Mouse (Mus musculus) adrenal gland, adult 2 months (tissue): ENCODE data around the gene Ldah. TPM values are rescaled to one million over a fixed set of nuclear protein-coding genes. Genes with fewer than 3 reads are reported as not detected.
A peak's percentile ranks its signal among the peaks of the same experiment; 100 is the strongest.
"Not testable (repeated sequence)": the region's sequence is repeated elsewhere in the genome, so short reads cannot be mapped to it uniquely, and the experiment has no call there.

ENCODE experiments used
- DNase-seq: peaks from one replicate; pipeline ENCODE4 v3.0.0; 2021
- long read RNA-seq: library from polyadenylated mRNA; stranded (forward); transcript quantifications from one replicate; pipeline ENCODE4 v2.0.0, GENCODE M21; 2021
- polyA plus RNA-seq: library from polyadenylated mRNA; depleted of rRNA; stranded (reverse); fragments of >200 nt; gene quantifications from 2 replicates; pipeline ENCODE4 v1.2.3, GENCODE M21; 2012; rRNA removed
- total RNA-seq, 2 experiments: library from RNA; stranded (reverse); gene quantifications; 2 replicates each; pipeline ENCODE4 v1.2.3; 2021

Gene Ldah
- total RNA-seq (10 to 100 TPM; 53.0 to 71.8 TPM), polyA plus RNA-seq (12.0 and 19.3 TPM in 2 replicates)
- long read RNA-seq, transcript Ldah-201 (7 exons, 2,737 nt) = major isoform, 7 of 34 reads
- long read RNA-seq, partial matches to known transcripts = 0 of 34 reads
- long read RNA-seq, other reads (novel, unspliced or antisense) = 23 of 34 reads

- peak; percentile 93 for DNase-seq
Observed at GRCm38 (mm10) chr12:8207978-8208403, at the start of gene Ldah. TSS of gene Ldah (plus strand) at chr12:8208107.

GRCm38 (mm10) chr12:8167743-8168142, 40.2 kb upstream of the Ldah start:
- no peak for DNase-seq

- no peak for DNase-seq
Observed at GRCm38 (mm10) chr12:8180921-8181320, 27.0 kb upstream of the Ldah start.

DNA sequence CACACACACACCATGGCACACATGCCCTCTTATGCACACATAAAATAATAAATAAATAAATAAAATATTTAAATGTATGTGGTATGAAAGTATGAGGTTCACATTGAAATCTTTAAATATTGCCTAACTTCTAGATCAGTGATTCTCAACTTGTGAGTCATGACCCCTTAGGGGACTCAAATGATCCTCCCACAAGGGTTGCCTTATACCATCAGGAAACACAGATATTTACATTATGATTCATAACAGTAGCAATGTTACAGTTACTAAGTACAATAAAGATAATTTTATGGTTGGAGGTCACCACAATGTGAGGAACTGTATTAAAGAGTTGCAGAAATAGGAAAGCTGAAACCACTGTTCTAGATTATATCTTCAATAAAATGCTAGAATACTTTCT, 26.2 kb upstream of the Ldah start:
- DNase-seq = no peak

DNA sequence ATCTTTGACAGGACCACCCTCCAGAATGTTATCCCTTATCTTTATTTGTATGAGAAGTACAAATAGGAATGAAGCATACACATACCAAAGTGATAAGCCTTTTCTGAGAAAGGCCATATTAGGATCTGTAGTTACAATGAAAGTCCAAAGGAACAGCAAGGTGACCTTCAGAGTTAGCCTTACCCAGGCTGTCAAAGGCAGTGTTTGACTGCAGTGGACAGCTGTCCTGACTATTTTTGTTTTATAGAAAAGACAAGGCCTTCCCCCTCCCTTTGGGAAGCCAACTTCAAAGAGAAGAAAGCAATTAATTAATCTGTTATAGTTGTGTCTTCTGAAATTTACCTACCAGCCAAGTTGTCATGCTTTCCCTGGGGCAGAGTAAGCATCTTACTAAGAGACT, 23.4 kb upstream of the Ldah start:
- no peak for DNase-seq

- DNase-seq = no peak
Observed at GRCm38 (mm10) chr12:8188161-8188560, 19.7 kb upstream of the Ldah start.

- DNase-seq = not testable (repeated sequence)
Observed at GRCm38 (mm10) chr12:8188796-8189535, 18.9 kb upstream of the Ldah start.

GRCm38 (mm10) chr12:8189722-8190121, 18.2 kb upstream of the Ldah start:
- DNase-seq = no peak

DNA sequence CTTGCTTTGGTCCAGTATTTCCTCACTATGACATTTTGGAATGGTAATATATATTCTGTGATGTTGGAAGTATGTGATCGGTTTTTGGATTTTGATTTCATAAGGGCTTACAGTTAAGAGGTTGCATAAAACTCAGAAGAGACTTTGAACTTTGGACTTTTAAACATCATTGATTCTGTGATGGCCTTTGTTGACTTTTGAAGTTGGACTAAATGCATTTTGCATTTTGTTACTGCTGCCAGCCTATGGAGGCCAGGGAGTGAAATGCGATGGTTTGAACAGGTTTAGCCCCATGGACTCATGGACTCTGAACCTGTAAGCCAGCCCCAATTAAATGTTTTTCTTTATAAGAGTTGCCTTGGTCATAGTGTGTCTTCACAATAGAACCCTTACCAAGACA, 2.2 kb upstream of the Ldah start:
- no peak for DNase-seq

DNA sequence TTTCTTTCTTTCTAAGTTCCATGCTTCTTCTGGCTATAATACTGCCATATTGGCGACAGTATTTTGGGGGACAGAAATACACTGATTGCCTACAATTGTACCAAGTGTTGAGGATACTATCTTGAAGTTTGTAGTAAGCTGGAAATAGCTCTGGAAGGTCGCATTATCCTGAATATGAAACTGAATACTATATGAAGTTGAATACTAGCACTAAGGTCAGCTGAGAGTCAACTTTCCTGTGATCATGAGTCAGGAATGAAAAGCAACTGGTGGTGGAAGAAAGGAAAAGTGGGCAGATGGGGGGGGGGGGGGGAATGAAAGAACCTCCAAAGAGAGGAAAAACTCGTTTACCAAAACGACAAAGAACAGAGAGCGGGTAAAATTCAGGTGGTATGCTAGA, 329 bp upstream of the Ldah start:
- no peak for DNase-seq

DNA sequence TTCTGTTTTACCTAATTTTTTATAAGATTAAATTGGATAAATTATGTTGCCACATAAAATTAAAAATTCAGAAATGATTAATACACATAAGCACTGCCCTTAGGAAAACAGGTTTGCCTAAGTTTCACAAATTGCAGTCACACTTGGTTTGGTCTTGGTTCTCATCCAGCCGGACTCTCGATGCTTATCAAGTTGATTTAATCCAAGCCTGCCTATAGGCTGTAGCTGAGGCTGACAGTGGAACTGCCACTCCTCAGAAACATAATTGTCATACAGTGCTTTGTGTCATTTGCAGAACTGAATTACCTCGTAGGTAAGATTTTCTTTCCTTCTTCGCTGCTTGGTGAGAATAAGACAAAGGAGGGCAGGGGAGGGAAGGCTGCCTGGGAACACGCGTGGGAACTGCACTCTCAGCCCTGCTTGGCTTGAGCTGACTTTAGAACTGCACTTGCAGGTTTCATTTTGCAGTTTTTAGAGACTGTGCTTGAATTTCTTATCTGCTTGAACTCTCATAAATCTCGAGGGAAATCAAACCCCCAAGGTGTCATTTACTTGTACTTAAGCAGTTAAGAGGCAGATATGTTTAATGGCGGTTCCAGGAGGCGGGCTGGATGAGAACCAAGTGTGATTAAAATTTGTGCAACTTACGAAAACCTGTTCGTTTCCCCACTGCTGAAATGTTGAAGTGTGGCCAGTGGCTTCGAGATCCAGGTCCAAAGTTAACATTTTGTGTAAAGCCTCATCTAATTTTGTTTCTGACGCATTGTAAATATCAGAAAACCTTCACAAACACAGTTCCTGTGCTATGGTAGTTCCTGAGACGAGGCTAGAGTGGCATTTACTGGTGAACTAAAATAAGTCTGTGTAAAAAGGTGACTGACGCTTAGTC, 8.7 kb downstream of the Ldah start:
- DNase-seq = no peak

DNA sequence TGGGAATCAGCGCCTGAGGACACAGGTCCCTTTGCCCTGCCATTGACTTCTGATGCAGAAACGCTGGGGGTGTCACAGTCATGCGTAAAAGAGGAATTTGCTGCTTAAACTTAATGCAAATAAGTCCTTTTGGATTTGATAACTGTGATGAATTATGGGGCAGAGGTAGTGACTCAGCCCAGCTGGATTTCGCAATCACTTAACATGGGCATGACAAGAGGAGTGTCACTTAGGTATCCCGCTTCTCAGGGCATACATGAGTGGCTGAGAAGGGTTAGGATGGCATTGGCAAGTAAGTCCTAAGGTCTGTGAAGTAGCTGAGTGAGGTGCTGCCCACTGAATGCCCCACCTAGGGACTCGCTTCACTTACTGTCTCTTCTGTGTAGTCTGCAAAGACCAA, 15.1 kb downstream of the Ldah start:
- peak; percentile 61 for DNase-seq

GRCm38 (mm10) chr12:8231101-8231500, 23.2 kb downstream of the Ldah start:
- no peak for DNase-seq

- peak; percentile 36 for DNase-seq
Observed at GRCm38 (mm10) chr12:8232679-8233078, 24.8 kb downstream of the Ldah start.

DNA sequence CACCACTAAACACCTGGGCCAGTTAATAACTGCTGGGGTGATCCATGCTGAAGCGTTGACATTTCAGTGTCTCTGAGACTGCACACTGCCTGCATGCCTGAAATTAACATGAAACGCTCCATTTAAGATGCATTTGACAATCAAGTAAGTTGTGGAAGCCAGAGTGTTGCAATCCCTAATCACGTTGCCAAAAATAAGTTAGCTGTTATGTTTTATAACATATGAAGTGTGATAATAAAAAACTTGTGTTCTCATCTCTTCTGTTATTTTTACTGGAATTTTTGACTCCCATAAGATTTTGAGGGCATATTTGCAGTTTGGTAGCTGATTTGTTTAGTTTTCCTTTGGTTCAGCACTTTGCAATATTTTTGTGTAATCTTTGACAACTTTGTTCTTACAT, 34.3 kb downstream of the Ldah start:
- DNase-seq = no peak

- peak; percentile 8 for DNase-seq
Observed at GRCm38 (mm10) chr12:8244746-8245145, 36.8 kb downstream of the Ldah start.

- no peak for DNase-seq
Observed at GRCm38 (mm10) chr12:8260297-8260696, 52.4 kb downstream of the Ldah start.

DNA sequence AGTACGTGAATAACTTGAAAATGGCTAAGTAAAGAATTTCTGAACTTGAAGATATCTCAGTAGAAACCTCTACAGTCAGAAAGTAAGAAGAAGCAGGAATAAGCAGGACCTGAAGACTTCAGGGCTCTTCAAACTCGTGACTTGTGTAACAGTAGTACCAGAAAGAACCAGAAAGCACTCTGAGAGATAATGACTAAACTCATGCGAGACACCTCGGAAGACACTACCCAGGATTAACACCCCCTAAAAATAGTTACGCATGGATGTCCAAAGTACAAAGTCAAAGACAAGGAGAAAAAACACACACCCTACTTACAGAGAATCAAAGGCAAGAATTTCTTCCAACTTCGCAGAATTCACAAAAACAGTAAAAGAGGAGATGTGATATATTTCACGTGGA, 58.4 kb downstream of the Ldah start:
- no peak for DNase-seq

GRCm38 (mm10) chr12:8269627-8270026, 61.7 kb downstream of the Ldah start:
- DNase-seq = no peak

GRCm38 (mm10) chr12:8271405-8271804, 63.5 kb downstream of the Ldah start:
- DNase-seq = peak; percentile 49

DNA sequence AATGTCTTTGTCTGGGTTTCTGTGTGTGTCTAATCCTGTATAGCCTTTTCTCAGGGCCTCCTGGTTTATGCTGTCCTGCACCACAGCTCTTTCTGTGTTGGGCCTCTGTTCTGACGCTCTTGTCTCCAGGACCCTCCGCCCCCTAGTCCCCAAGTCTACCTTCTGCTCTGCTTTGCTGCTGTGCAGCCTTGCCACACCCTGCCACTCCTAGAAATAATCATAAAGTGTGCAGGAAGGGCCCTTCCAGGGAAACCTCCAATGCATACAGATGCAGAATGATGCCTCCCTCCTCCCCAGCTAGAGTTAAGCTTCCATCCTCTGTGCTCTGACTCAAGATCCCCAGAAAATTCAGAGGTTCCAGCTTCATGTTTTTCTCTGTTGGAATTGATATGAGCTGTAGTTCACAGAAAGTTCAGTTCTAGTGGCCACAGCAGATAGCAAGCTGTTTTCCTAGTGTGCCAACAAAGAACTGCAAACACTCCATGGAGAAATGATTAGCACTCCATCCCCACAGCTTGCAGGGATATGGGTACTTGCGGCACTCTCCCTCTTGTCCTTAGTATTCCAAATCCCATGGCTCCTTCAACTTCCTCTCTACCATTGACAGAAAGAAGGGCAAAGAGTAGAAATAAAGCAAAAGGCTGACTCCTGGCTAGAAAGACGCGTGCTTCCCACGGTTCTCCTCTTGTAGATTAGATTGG, 65.7 kb downstream of the Ldah start:
- DNase-seq = no peak

GRCm38 (mm10) chr12:8275424-8275823, 67.5 kb downstream of the Ldah start:
- no peak for DNase-seq
